Mouse (Mus musculus): ENCODE results near the gene Zkscan16.

GRCm38 (mm10) chr4:58961719-58962118 lies 18.3 kb downstream of the Zkscan16 start:
- no peak for TF ChIP-seq CTCF (IDR thresholded peaks at IDR 0.05; ENCODE audit: insufficient read depth, low read depth, low read length)
- no peak for TF ChIP-seq POLR2A (IDR thresholded peaks at IDR 0.05; ENCODE audit: insufficient read depth, low read depth, low read length)

Measured in olfactory bulb, adult 2 months (tissue).